Mouse (Mus musculus): Measurements from ENCODE around the gene Olfr282. TPM values are rescaled to one million over a fixed set of nuclear protein-coding genes. Genes with fewer than 3 reads are reported as not detected.
"Not testable (repeated sequence)": the region's sequence is repeated elsewhere in the genome, so short reads cannot be mapped to it uniquely, and the experiment has no call there.

Olfr282 gene
- polyA plus RNA-seq, 1 experiment from 2014 or later, result not detected

- H3K27me3 ChIP-seq (replicated peaks; ENCODE audit: insufficient read depth, low read length), result no peaks in the 10 kb centered on the region
- H3K4me2 ChIP-seq (replicated peaks; ENCODE audit: low read depth, low read length), result no peak overlapping the region
- DNase-seq (ENCODE audit: low spot score), result no peak
- no peaks in the 10 kb centered on the region for H3K4me1 ChIP-seq (ENCODE audit: insufficient read depth, low read depth, low read length)
- 87% methylated on average over 10 of the region's 10 CpGs for WGBS
- ATAC-seq, result no peak
- H3K27ac ChIP-seq (ENCODE audit: low read length), result no peak overlapping the region
- H3K4me3 ChIP-seq (ENCODE audit: low read depth, low read length), result no peak overlapping the region
- no peak for TF ChIP-seq CTCF (IDR thresholded peaks at IDR 0.05)
- TF ChIP-seq EP300 (IDR thresholded peaks at IDR 0.05), result no peak
- no peak overlapping the region for H3K9ac ChIP-seq (replicated peaks; ENCODE audit: low read depth)
- no peaks in the 10 kb centered on the region for H3K36me3 ChIP-seq (ENCODE audit: insufficient read depth, low read length)
- no peaks in the 10 kb centered on the region; the same call in 1 of the 2 replicates for H3K9me3 ChIP-seq (ENCODE audit: low read length)
Measured at GRCm38 (mm10) chr15:98402356-98402755, 28.7 kb upstream of the Olfr282 start.

GRCm38 (mm10) chr15:98408406-98409060 lies 22.5 kb upstream of the Olfr282 start:
- Histone ChIP-seq H3K27ac (ENCODE audit: low read length) (no peak overlapping the region), H3K4me3 (ENCODE audit: low read depth, low read length) (no peak overlapping the region), H3K4me2 (replicated peaks; ENCODE audit: low read depth, low read length) (no peak overlapping the region), H3K9ac (replicated peaks; ENCODE audit: low read depth) (no peak overlapping the region), H3K4me1 (ENCODE audit: insufficient read depth, low read depth, low read length) (no peaks in the 10 kb centered on the region), H3K9me3 (ENCODE audit: low read length) (no peaks in the 10 kb centered on the region; the same call in 1 of the 2 replicates), H3K27me3 (replicated peaks; ENCODE audit: insufficient read depth, low read length) (no peaks in the 10 kb centered on the region), H3K36me3 (ENCODE audit: insufficient read depth, low read length) (no peaks in the 10 kb centered on the region)
- 62% methylated on average over 17 of the region's 17 CpGs for WGBS
- TF ChIP-seq CTCF (IDR thresholded peaks at IDR 0.05) (peak; percentile 44; the same call in 1 of the 2 replicates), EP300 (IDR thresholded peaks at IDR 0.05) (no peak)
- ATAC-seq (no peak), DNase-seq (ENCODE audit: low spot score) (no peak)

- ATAC-seq, result no peak
Measured at GRCm38 (mm10) chr15:98409635-98410034, 21.4 kb upstream of the Olfr282 start.

GRCm38 (mm10) chr15:98410249-98410648 lies 20.8 kb upstream of the Olfr282 start:
- no peak for TF ChIP-seq EP300 (IDR thresholded peaks at IDR 0.05)
- TF ChIP-seq CTCF (IDR thresholded peaks at IDR 0.05), result no peak
- H3K36me3 ChIP-seq (ENCODE audit: insufficient read depth, low read length), result no peaks in the 10 kb centered on the region
- ATAC-seq (no peak), DNase-seq (ENCODE audit: low spot score) (no peak)
- H3K9ac ChIP-seq (replicated peaks; ENCODE audit: low read depth), result no peak overlapping the region
- WGBS, result 90% methylated on average over 9 of the region's 9 CpGs
- H3K27me3 ChIP-seq (replicated peaks; ENCODE audit: insufficient read depth, low read length), result no peaks in the 10 kb centered on the region
- no peaks in the 10 kb centered on the region for H3K4me1 ChIP-seq (ENCODE audit: insufficient read depth, low read depth, low read length)
- no peak overlapping the region for H3K27ac ChIP-seq (ENCODE audit: low read length)
- H3K4me2 ChIP-seq (replicated peaks; ENCODE audit: low read depth, low read length), result no peak overlapping the region
- no peaks in the 10 kb centered on the region; the same call in 1 of the 2 replicates for H3K9me3 ChIP-seq (ENCODE audit: low read length)
- H3K4me3 ChIP-seq (ENCODE audit: low read depth, low read length), result no peak overlapping the region

More at GRCm38 (mm10) chr15:98409635-98410034, 21.4 kb upstream of the Olfr282 start:
- Histone ChIP-seq H3K4me3 (ENCODE audit: low read depth, low read length) (no peak overlapping the region), H3K9me3 (ENCODE audit: low read length) (no peaks in the 10 kb centered on the region; the same call in 1 of the 2 replicates), H3K9ac (replicated peaks; ENCODE audit: low read depth) (no peak overlapping the region), H3K36me3 (ENCODE audit: insufficient read depth, low read length) (no peaks in the 10 kb centered on the region), H3K27me3 (replicated peaks; ENCODE audit: insufficient read depth, low read length) (no peaks in the 10 kb centered on the region), H3K27ac (ENCODE audit: low read length) (no peak overlapping the region), H3K4me2 (replicated peaks; ENCODE audit: low read depth, low read length) (no peak overlapping the region), H3K4me1 (ENCODE audit: insufficient read depth, low read depth, low read length) (no peaks in the 10 kb centered on the region)
- DNase-seq (ENCODE audit: low spot score), result no peak
- 78% methylated on average over 2 of the region's 2 CpGs for WGBS
- TF ChIP-seq EP300 (IDR thresholded peaks at IDR 0.05), result no peak
- TF ChIP-seq CTCF (IDR thresholded peaks at IDR 0.05), result no peak

GRCm38 (mm10) chr15:98415996-98416395 lies 15.0 kb upstream of the Olfr282 start:
- no peak for ATAC-seq
- no peak for DNase-seq (ENCODE audit: low spot score)
- Histone ChIP-seq H3K4me3 (ENCODE audit: low read depth, low read length) (no peak overlapping the region), H3K4me2 (replicated peaks; ENCODE audit: low read depth, low read length) (no peak overlapping the region), H3K4me1 (ENCODE audit: insufficient read depth, low read depth, low read length) (no peaks in the 10 kb centered on the region), H3K9me3 (ENCODE audit: low read length) (no peaks in the 10 kb centered on the region), H3K9ac (replicated peaks; ENCODE audit: low read depth) (no peak overlapping the region), H3K27ac (ENCODE audit: low read length) (no peak overlapping the region), H3K27me3 (replicated peaks; ENCODE audit: insufficient read depth, low read length) (no peaks in the 10 kb centered on the region), H3K36me3 (ENCODE audit: insufficient read depth, low read length) (no peaks in the 10 kb centered on the region)
- WGBS, result 60% methylated on average over 4 of the region's 4 CpGs
- TF ChIP-seq CTCF (IDR thresholded peaks at IDR 0.05) (no peak), EP300 (IDR thresholded peaks at IDR 0.05) (no peak)

- H3K27me3 ChIP-seq (replicated peaks; ENCODE audit: insufficient read depth, low read length); H3K9me3 ChIP-seq (ENCODE audit: low read length); H3K4me2 ChIP-seq (replicated peaks; ENCODE audit: low read depth, low read length); H3K27ac ChIP-seq (ENCODE audit: low read length); ATAC-seq; H3K36me3 ChIP-seq (ENCODE audit: insufficient read depth, low read length); H3K4me3 ChIP-seq (ENCODE audit: low read depth, low read length); DNase-seq (ENCODE audit: low spot score); H3K4me1 ChIP-seq (ENCODE audit: insufficient read depth, low read depth, low read length); H3K9ac ChIP-seq (replicated peaks; ENCODE audit: low read depth): not testable (repeated sequence)
Measured at GRCm38 (mm10) chr15:98416802-98417201, 14.2 kb upstream of the Olfr282 start.
